Mouse (Mus musculus): ENCODE measurements around the gene Cacna1b. TPM values are rescaled to one million over a fixed set of nuclear protein-coding genes. Genes with fewer than 3 reads are reported as not detected.

Cacna1b gene
- total RNA-seq, 2 experiments from 2014 or later: not detected

DNA sequence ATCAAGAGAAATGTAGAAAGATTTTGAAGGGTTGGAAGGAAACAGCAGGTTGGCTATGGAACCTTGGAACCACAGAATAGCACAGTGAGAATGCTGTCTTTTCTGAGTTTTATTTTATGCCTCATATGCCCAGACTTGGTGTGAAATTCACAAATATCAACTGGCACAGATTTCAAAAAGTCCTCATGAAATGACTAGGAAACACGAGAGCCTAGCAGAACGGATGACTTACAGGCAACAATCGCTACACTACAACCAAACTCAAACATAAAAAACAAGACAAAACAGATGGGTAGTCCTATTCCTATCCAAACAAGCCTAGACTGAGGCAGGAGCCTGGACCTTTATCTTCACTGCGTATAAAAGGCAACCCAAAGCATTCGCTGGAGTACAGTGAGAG, 94.4 kb downstream of the Cacna1b start:
- no peak for ATAC-seq (replicated peaks; ENCODE audit: low FRiP score, poor library complexity, severe bottlenecking)

DNA sequence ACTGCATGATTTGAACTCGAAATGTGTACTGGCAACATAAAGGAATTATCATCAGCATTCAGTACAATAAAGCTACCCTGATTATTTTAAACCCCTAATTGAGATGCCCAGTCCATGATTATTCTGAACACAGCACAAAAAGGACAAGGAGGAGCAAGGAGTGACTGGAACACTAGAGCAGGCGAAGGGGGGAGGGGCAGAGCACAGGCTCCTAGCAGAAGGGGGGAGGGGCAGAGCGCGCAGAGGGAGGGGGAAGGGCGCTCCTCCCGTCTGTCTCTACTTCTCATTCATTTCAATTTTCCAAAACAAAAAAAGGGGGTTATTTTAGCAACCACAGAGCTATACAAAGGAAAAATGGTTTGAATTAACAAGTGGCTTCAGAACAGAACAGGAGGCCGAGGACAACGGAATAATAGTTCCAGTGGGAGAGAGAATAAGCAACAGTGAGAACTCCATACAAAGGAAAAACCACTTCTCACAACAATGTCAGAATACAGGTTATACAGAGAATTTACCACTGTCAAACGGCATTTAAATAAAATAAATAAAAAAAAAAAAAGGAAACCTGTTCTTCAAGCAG, 98.2 kb downstream of the Cacna1b start:
- no peak for ATAC-seq (replicated peaks; ENCODE audit: low FRiP score, poor library complexity, severe bottlenecking)

DNA sequence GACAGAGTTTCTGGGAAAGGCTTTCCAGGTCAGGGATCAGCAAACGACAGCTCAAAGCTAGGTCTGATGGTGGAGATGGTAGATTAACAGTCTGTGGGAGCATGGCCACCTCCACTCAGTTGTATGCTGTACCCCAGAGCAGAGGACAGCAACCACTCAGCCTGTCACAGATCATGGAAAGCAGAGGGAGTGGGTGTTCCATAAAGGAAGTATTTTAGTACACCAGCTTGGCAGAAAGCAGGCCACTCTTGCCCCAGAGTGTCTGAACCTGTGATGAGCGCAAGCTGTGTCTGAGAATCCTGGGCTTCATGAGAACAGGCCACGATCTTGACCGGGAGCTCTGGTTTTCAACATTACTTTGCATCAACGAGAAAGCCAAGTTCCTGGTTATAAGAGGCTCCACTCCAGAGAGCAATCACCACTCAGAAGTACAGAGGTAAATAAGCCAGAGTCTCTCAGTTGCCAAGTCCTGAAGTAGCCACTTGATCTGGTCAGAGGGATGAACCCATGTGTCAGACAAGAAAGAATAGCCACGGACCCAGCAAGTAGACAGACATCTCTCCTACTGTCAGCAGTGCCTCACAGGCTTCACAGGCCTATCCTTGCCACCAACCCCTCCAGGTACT, 103.7 kb downstream of the Cacna1b start:
- ATAC-seq (replicated peaks; ENCODE audit: low FRiP score, poor library complexity, severe bottlenecking): no peak

DNA sequence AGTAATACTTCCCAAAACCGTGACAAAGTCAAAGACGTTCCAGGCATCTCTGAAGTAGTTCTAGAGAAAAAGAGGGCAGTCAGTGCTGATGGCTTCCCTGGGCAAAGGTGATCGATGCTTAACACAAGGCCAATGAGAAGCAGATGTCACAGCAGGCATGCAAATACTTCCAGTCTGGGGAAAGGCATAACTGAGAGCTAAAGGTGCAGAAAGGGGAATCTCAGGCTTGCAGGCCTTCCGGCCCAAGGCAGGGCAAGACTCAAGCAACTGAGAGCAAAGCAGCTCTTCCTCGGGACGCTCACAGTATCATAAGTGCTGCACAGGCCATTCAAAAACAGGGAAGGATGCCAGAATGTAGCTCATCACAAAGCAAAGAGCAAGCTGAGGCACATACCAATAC, 114.4 kb downstream of the Cacna1b start:
- ATAC-seq (replicated peaks; ENCODE audit: low FRiP score, poor library complexity, severe bottlenecking): no peak

DNA sequence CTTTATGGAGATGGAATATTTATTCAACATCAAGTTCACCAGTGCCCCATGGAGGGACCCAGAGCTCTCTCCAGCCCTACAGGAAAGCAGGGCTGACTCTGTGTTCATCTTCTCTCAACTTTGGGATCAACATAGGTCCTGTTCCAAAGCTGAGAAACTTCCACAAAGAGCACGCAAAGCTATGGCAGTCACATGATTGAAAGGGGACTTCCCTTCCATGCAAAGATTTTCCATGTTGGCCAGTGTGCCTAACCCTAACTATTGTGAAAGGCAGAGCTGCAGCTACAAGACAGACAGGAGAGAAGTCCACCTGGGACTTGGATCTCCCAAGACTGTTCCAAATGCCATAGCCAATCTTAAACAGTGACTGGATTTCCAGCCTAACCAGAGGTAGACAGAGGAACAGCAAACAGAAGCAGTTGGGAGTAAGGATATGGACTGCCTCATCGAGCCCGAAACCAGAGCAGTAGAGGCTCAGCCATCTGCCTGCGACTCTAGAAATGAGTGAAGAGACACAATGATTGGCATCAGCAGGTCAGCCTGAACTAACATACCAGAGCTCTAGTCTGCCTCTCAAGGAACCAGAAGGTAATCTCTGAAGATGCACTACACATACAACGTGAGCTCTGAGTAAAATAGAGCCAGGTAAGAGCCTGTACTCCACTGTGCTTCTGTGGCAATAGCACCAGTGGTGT, 116.4 kb downstream of the Cacna1b start:
- no peak for ATAC-seq (replicated peaks; ENCODE audit: low FRiP score, poor library complexity, severe bottlenecking)

DNA sequence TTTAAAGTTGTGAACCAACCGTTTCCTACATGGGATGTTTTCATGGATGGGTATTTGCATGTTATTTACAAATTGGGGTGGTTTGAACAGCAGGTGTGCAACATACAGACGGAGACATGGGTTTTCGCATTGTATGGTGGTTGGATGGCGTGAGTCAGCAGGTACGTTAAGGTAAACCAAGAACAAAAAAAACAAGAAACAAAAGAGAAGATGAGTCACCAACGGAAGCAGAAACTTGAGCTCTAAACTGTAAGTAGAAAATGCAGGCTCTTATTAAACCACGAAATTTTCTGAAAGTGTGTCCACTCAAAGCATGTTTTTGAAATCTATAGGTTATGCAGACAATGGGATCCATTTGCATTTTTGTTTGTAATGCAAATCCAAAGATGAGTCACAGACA, 120.1 kb downstream of the Cacna1b start:
- no peak for ATAC-seq (replicated peaks; ENCODE audit: low FRiP score, poor library complexity, severe bottlenecking)

DNA sequence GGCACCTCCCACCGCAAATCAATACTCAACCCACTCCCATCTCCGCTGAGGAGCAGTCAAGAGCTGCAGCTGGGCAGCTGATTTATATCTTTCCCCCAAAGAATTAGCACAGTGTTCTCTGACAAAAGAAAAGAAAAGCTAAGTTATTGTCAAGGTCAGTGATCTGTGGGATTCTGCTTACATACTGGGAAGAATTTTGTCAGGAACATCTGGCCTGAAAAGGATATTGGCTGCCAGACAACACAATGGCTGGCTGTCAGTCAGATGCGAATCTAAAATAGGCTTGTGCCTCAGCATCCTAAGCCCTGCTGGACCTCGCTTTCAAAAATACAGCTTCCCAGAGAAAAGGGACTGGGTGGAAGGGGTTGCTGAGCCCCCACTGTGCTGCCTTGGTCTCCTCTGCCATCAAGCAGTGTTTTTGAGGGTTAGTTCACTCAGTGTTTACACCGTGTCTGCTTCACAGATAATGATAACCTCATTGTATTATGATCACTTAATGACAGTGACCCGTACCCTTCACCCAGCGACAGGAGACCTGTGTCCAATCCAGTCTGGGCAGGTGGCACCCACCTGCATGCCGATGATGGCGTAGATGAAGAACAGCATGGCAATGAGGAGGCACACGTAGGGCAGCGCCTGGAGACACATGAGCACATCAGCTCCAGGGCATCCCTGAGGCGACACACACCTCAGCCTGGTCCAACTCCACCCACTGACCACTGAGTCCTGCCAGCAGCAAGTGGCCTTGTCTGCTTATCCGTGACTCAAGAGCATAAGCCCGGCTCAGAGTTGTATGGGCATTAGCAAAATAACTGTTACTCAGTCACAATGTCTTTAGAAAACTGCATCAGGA, 124.6 kb downstream of the Cacna1b start:
- ATAC-seq (replicated peaks; ENCODE audit: low FRiP score, poor library complexity, severe bottlenecking): no peak

DNA sequence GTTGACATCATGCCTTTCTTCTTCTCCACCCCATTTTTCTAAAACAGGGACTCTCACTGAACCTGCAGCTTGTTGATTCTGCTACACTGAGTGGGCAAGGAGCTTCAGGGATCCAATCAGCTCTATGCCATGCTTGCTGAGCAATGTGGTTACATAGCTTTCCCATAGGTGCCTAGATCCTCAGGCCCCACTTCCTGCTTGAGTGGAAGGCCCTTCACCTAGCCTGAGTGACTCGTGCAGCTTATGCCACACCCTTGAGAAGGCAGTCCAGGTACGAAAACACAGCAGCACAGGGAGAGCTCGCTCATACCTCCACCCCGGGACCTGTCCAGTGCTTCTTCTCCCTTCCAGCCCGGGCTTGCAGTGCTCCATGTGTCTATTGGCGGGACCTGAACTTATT, 129.3 kb downstream of the Cacna1b start:
- ATAC-seq (replicated peaks; ENCODE audit: low FRiP score, poor library complexity, severe bottlenecking): no peak

DNA sequence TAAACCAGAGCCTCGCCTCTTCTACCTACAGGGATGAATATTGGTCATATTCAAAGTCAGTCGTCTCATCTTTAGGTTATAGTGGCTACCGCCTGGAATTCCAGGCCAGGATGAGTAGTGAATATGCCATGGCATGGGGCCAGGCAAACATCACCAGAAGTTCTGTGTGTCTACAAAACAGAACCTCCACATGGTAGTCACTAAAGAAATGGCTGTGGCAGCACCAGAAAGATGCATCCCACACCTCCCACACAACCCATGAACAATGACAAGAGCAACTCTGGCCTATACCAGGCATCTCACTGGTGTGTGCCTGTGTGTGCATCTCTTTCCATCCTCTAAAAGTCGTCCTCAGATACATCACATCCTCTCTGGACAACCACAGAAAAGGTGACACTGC, 145.8 kb downstream of the Cacna1b start:
- no peak for ATAC-seq (replicated peaks; ENCODE audit: low FRiP score, poor library complexity, severe bottlenecking)

DNA sequence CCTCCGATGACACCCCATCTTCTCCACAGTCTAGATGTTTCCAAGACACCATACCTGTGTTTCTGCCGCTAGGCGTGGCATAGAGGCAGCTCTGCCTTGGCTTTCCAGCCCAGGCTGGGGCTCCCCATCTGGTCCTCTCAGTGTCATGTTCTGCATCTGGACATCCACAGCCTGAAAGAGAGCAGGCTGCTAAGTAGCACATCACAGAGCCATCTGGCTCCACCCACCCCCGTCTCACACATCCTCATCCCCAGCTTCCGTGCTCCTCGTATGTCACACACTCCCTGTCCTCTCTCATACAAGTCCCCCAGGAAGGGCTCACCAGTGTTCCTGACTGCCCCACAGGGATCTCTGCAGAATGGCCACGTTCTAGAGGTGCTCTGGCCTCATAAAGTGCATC, 153.2 kb downstream of the Cacna1b start:
- ATAC-seq (replicated peaks; ENCODE audit: low FRiP score, poor library complexity, severe bottlenecking): no peak

DNA sequence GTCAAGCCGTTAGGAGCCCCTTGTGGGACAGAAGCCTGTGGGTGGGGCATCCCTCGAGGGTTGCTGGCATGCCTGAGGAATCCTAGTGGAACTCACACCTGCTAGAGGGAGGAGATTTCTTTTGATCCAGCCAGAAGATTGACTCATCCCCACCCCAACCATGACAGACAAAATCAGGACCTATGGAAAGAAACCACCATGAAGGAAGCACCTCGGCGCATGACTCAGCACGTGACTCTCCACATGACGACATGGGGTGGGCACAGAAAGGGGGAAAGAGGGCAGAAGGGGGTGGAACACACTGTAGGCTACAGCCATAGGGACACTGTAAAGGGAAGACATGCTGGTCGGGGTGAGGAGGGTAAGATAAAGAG, 154.2 kb downstream of the Cacna1b start:
- ATAC-seq (replicated peaks; ENCODE audit: low FRiP score, poor library complexity, severe bottlenecking): no peak

DNA sequence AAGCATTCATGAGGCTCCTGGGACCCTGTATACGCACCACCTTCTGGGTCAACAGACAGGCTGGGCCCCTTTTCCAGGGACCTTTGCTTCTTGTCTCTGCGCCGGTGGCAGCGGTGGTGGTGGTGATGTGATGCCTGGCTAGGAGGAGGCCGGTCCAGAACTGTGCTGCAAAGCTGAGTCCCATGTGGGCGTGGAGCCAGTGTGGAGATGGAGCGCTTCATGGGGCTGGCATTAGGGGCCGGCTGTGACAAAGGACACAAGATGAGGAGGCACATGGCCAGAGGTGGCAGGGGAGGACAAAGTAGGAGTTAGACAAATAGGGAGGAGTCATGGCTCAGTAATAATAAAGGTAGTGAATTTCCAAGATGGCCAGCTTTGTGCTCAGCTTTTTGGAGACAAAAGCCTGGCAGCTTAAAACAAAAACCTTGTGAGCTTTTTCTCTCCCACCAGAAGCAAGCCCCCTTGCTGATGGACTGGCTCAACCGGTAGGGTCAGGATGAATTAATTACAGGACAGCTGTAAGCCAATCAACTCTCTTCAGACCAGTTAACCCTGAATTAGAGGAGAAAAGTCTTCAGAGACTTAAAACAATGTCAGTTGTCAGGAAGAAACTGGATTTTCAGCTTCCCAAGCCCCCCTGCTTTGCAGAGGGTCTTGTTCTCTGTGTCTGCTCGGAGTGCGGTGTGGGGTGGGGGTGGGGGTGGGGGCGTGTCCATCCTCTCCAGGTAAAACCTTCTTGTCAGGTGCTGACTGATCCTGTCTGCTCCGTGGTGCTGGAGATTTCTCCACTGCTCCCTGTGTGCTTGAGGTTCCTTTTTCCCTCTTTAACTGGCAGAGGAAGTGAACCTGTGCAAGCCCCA, 154.8 kb downstream of the Cacna1b start:
- ATAC-seq (replicated peaks; ENCODE audit: low FRiP score, poor library complexity, severe bottlenecking): no peak

DNA sequence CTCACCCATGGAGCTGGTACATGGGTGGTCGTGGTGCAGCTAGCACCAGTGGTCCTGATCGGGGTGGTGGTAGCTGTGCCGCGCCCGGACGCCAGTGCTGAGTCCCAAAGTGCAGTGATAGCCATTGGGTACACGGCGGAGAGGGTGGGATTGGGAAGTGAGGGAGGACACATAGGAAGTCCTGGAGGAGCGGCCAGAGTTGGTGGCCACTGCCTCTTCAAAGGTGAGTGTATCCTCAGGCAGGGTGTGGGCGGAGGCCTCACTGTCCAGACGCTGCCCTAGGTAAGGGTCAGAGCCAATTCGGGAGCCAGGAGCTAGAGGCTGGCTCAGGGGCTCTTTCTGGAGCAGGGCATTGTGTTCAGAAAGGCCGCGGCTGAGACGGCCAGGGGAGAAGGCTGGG, 156.4 kb downstream of the Cacna1b start:
- ATAC-seq (replicated peaks; ENCODE audit: low FRiP score, poor library complexity, severe bottlenecking): no peak

DNA sequence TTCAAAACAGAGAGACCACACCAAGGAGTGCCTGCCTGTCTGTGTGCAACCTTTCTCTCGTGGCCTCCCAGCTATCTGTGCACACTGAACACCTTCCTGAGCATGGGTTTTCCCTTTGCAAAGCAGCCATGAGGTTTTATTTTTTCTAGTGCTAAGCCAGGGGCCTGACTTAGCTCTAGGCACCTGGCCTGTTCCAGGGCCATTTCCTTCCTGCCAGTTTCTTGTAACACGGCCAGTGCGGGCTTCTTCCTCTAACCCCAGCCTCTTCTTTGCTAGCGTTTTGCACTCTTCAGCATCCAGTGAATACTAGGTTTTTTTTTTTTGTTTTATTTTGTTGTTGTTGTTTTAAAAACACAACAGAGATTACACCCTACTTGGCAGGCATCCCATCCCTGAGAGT, 157.9 kb downstream of the Cacna1b start:
- no peak for ATAC-seq (replicated peaks; ENCODE audit: low FRiP score, poor library complexity, severe bottlenecking)

DNA sequence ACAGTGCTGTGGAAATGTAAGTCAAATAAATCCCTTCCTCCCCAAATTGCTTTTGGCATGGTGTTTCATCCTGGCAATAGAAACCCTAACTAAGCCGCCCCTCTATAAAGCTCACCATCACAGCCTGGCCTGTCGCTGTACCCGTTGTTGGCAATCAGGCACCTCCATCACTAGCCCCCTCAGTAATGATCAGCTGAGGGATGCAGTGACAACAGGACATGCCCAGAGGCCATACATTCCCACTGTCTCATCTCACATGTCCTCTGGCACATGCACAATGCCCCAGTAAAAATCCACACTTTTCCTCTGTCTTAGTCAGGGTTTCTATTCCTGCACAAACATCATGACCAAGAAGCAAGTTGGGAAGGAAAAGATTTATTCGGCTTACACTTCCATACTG, 173.5 kb downstream of the Cacna1b start:
- no peak for ATAC-seq (replicated peaks; ENCODE audit: low FRiP score, poor library complexity, severe bottlenecking)

DNA sequence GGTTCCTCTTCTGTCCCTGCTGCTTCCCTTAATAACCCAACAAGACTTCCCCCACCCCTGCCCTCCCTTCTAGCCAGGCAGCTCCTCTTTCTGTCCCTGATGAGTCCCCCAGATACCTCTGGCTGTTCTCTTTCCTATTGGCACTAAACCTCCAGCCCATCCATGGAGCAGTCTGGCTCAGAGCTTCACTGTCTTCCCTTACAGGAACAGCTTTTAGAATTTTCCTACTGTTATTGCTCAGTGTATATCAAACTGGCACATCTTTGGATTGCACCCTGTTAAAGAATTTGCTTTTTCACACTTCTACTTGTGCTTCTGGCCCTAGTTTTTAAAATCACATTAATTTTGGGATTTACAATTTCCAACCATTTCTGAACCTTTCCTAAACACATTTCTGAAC, 175.0 kb downstream of the Cacna1b start:
- ATAC-seq (replicated peaks; ENCODE audit: low FRiP score, poor library complexity, severe bottlenecking): no peak

DNA sequence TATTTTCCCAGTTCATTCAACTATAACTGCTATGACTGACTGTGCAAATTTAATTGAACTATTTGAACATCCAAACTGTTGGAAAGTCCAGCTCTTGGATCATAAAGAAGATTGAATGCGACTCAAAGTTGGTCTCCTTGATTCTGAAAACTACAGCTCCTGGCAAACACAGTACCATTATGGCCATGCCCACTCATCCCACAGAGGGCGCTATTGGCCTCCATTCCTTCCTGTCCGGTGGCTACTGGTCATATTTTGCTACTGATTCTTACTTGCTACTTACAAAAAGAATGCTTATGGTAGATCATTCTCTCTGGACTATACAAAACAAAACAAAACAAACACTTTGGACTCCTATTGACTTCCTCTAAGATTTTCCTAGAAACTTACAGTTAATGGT, 188.3 kb downstream of the Cacna1b start:
- ATAC-seq (replicated peaks; ENCODE audit: low FRiP score, poor library complexity, severe bottlenecking): no peak

DNA sequence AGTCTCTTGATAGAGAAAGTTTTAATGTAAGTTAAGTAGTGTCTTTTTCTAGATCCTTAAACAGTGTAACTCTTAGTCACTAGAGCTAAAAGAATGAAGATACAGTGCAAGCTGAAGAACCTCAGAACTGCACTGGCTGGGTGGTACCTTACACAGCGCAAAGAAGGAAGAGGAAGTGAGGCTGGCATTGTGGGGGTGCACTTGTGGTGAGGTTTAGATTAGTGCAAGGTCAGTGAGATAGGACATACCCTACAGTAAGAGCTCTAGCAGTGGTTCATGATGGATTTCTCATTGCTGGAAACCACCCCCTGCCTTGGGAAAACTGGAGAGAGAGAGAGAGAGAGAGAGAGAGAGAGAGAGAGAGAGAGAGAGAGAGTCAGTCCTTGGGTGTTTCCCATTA, 192.0 kb downstream of the Cacna1b start:
- no peak for ATAC-seq (replicated peaks; ENCODE audit: low FRiP score, poor library complexity, severe bottlenecking)

DNA sequence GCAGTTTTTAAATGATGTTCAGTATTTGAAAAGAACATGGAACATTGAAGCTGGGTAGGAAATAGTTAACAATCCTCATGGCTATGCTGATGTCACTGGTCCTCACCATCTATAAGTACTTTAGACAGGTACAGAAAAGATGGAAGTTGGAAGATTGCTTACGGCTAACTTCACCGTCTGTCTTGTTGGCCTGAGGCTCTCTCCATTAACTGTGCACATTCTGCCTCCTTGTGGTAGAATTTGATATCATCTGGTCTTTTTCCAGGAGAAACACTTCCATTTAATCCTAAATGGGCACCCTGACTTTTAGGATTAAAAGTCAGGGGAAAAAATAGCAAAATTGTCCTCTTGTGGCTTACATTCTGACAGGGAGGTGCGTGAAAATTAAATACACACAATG, 194.4 kb downstream of the Cacna1b start:
- ATAC-seq (replicated peaks; ENCODE audit: low FRiP score, poor library complexity, severe bottlenecking): no peak
